Mouse (Mus musculus) CH12.LX (cell line): ENCODE measurements around the gene Cnbp. TPM values are rescaled to one million over a fixed set of nuclear protein-coding genes. Genes with fewer than 3 reads are reported as not detected.

Experiments used
- DNase-seq: peaks from one replicate; pipeline ENCODE4 v3.0.0-alpha.2; 2013; ENCODE audit errors: extremely low read depth
- H3K27ac ChIP-seq: 2 replicates; pipeline ENCODE4 v1.5.1; 2012; ENCODE audit warnings: low read depth, mild to moderate bottlenecking, control low read depth, moderate library complexity; ENCODE audit not compliant: insufficient read depth
- H3K27me3 ChIP-seq: replicated peaks from 2 replicates; pipeline ENCODE3; 2012; ENCODE audit warnings: inconsistent platforms
- H3K36me3 ChIP-seq, 2 experiments: replicated peaks in 1 of 2; 2 replicates each; pipeline versions ENCODE3 to v1.6.1; 2012; ENCODE audit warnings: inconsistent platforms in 1 of 2, low read length in 1 of 2, mild to moderate bottlenecking in 1 of 2, mixed read lengths in 1 of 2, moderate library complexity in 1 of 2; ENCODE audit not compliant: control insufficient read depth in 1 of 2, insufficient read depth in 1 of 2
- H3K4me1 ChIP-seq, 2 experiments: 2 replicates each; pipeline ENCODE4 v1.6.1; 2012; ENCODE audit warnings: inconsistent platforms in 1 of 2, moderate library complexity in 1 of 2; ENCODE audit not compliant: insufficient read depth in 2 of 2, control insufficient read depth in 1 of 2
- H3K4me2 ChIP-seq: 2 replicates; pipeline ENCODE4 v1.6.1; 2012; ENCODE audit warnings: low read depth, mild to moderate bottlenecking, control low read depth; ENCODE audit not compliant: poor library complexity, insufficient read depth, severe bottlenecking
- H3K4me3 ChIP-seq, 3 experiments: fragments of 150-350 bp in 1 of 3; sonication (generic) in 1 of 3; replicated peaks in 1 of 3; 2 replicates each; pipeline versions ENCODE3 to v1.5.1; 2011 to 2012; ENCODE audit warnings: low read depth in 2 of 3, low read length in 2 of 3, mild to moderate bottlenecking in 2 of 3, moderate library complexity in 2 of 3, control low read depth in 1 of 3, improper control_type of control experiment in 1 of 3, inconsistent platforms in 1 of 3, mixed read lengths in 1 of 3; ENCODE audit not compliant: poor library complexity in 1 of 3
- H3K79me2 ChIP-seq: replicated peaks from 2 replicates; pipeline ENCODE4 v1.6.1; 2012; ENCODE audit warnings: mild to moderate bottlenecking, moderate library complexity; ENCODE audit not compliant: control insufficient read depth, poor library complexity, insufficient read depth, severe bottlenecking; ENCODE audit errors: extremely low read depth
- H3K9ac ChIP-seq: 2 replicates; pipeline ENCODE4 v1.6.1; 2012; ENCODE audit warnings: low read depth, mild to moderate bottlenecking, control low read depth, moderate library complexity; ENCODE audit not compliant: insufficient read depth
- H3K9me3 ChIP-seq: replicated peaks from 2 replicates; pipeline ENCODE3; 2012; ENCODE audit warnings: low read length, inconsistent platforms, mixed read lengths
- BHLHE40 ChIP-seq: IDR thresholded peaks from 2 replicates; pipeline ENCODE4 v1.6.1; 2011; ENCODE audit warnings: mild to moderate bottlenecking, low read depth, low read length, improper control_type of control experiment
- CTCF ChIP-seq, 2 experiments: IDR thresholded peaks in 1 of 2; conservative IDR thresholded peaks in 1 of 2; 2 replicates each; pipeline ENCODE4 v1.5.1; 2011 to 2012; ENCODE audit warnings: low read depth in 2 of 2, low read length in 2 of 2, improper control_type of control experiment in 1 of 2, inconsistent platforms in 1 of 2, mild to moderate bottlenecking in 1 of 2, moderate library complexity in 1 of 2
- ELF1 ChIP-seq: IDR thresholded peaks from 2 replicates; pipeline ENCODE4 v1.6.1; 2014; ENCODE audit warnings: low read depth, mild to moderate bottlenecking, inconsistent platforms, low read length, improper control_type of control experiment
- HCFC1 ChIP-seq: IDR thresholded peaks from 2 replicates; pipeline ENCODE4 v1.6.1; 2012; ENCODE audit warnings: low read depth, mild to moderate bottlenecking, inconsistent platforms, low read length, improper control_type of control experiment
- KAT2A ChIP-seq: IDR thresholded peaks from 2 replicates; pipeline ENCODE4 v1.6.1; 2012; ENCODE audit warnings: low read length, improper control_type of control experiment, inconsistent platforms; ENCODE audit not compliant: insufficient replicate concordance
- MAFK ChIP-seq: IDR thresholded peaks from 2 replicates; pipeline ENCODE4 v1.6.1; 2011; ENCODE audit warnings: low read length, improper control_type of control experiment; ENCODE audit not compliant: insufficient replicate concordance
- NELFE ChIP-seq: IDR thresholded peaks from 2 replicates; pipeline ENCODE4 v1.6.1; 2011; ENCODE audit warnings: low read depth, low read length, improper control_type of control experiment
- NRF1 ChIP-seq: IDR thresholded peaks from 2 replicates; pipeline ENCODE4 v1.6.1; 2014; ENCODE audit warnings: low read depth, mild to moderate bottlenecking, inconsistent platforms, low read length, improper control_type of control experiment, moderate library complexity
- PAX5 ChIP-seq: IDR thresholded peaks from 2 replicates; pipeline ENCODE4 v1.6.1; 2012; ENCODE audit warnings: low read length, inconsistent platforms, mixed read lengths
- RCOR1 ChIP-seq: conservative IDR thresholded peaks from 2 replicates; pipeline ENCODE4 v1.6.1; 2012; ENCODE audit warnings: low read depth, mild to moderate bottlenecking, inconsistent platforms, low read length, improper control_type of control experiment
- USF1 ChIP-seq: IDR thresholded peaks from 2 replicates; pipeline ENCODE4 v1.6.1; 2014; ENCODE audit warnings: low read depth, mild to moderate bottlenecking, inconsistent platforms, low read length, improper control_type of control experiment
- ZKSCAN1 ChIP-seq: IDR thresholded peaks from 2 replicates; pipeline ENCODE4 v1.6.1; 2012; ENCODE audit warnings: low read depth, inconsistent platforms, low read length, improper control_type of control experiment, borderline replicate concordance
- dilution Hi-C: fragments of 300-500 bp; cut with MboI; formaldehyde crosslinking; loops from 2 replicates; pipeline ENCODE4 v1.14.3; 2020; ENCODE audit warnings: low sequenced_read_pairs; ENCODE audit not compliant: extremely low pct_unique_long_range_greater_than_20kb, extremely low pct_ligation_motif_present
- in situ Hi-C: fragments of 300-500 bp; cut with MboI; formaldehyde crosslinking; loops from 3 replicates; pipeline ENCODE4 v1.14.3; 2019; ENCODE audit warnings: low sequenced_read_pairs, low pct_ligation_motif_present, low pct_unique_long_range_greater_than_20kb, mixed read lengths
- polyA plus RNA-seq: library from polyadenylated mRNA; unstranded; fragments of >175 nt; gene quantifications from 2 replicates; pipeline ENCODE4 v1.2.1, GENCODE M21; 2012; ENCODE audit warnings: low read depth; ENCODE audit not compliant: insufficient read length
- total RNA-seq, 2 experiments: library from RNA; depleted of rRNA; stranded (reverse); fragments of 300-350 nt in 1 of 2; fragments of >200 nt in 1 of 2; gene quantifications; 2 replicates each; pipeline ENCODE4 v1.2.3; 2012 to 2014

Cnbp gene
- total and polyA plus RNA-seq, 3 experiments, result 558 to 838 (median 649) TPM

- H3K27ac ChIP-seq, result no peak overlapping the region
- H3K27me3 ChIP-seq, result no peaks in the 10 kb centered on the region
- dilution Hi-C loops (no loop called here), in situ Hi-C loops (no loop called here)
- no peak overlapping the region for H3K4me2 ChIP-seq
- DNase-seq, result no peak
- no peak overlapping the region for H3K4me3 ChIP-seq
- H3K79me2 ChIP-seq, result no peaks in the 10 kb centered on the region
- H3K36me3 ChIP-seq, result peaks cover 31 to 75% of the 10 kb centered on the region in 2 experiments
- TF ChIP-seq USF1 (no peak), KAT2A (no peak), RCOR1 (no peak), HCFC1 (no peak), CTCF (conservative IDR thresholded peaks at IDR 0.05 in 1 of 2, IDR thresholded peaks at IDR 0.05 in 1 of 2; ENCODE audit: low read depth in 2 of 2, low read length in 2 of 2) (no peak), NRF1 (no peak), BHLHE40 (no peak), PAX5 (no peak), ELF1 (no peak)
- no peaks in the 10 kb centered on the region for H3K9me3 ChIP-seq
- H3K9ac ChIP-seq, result no peak overlapping the region
- peaks cover 0 to 10% of the 10 kb centered on the region in 2 experiments; a peak in 2 of 4 replicates for H3K4me1 ChIP-seq
Measured at GRCm38 (mm10) chr6:87796251-87796880, 54.5 kb downstream of the Cnbp start.

- no peak overlapping the region for H3K9ac ChIP-seq
- in situ Hi-C loops, result no loop called here
- dilution Hi-C loops, result no loop called here
- H3K4me1 ChIP-seq, result peaks cover 0 to 10% of the 10 kb centered on the region in 2 experiments; a peak in 2 of 4 replicates
- no peak overlapping the region for H3K27ac ChIP-seq
- no peak for DNase-seq
- no peaks in the 10 kb centered on the region for H3K79me2 ChIP-seq
- no peak overlapping the region for H3K4me3 ChIP-seq
- H3K27me3 ChIP-seq, result no peaks in the 10 kb centered on the region
- H3K4me2 ChIP-seq, result no peak overlapping the region
- no peak for TF ChIP-seq NELFE
- TF ChIP-seq BHLHE40, result no peak
- no peak for TF ChIP-seq NRF1
- no peak for TF ChIP-seq MAFK
- TF ChIP-seq ZKSCAN1, result no peak
- TF ChIP-seq, all 38 proteins: peak for 0
- Histone ChIP-seq H3K36me3 (peaks cover 38 to 75% of the 10 kb centered on the region in 2 experiments), H3K9me3 (no peaks in the 10 kb centered on the region)
Measured at GRCm38 (mm10) chr6:87795385-87796150, 55.3 kb downstream of the Cnbp start.
